Mouse (Mus musculus) hindbrain, embryonic 10.5 days (tissue): ENCODE measurements at regions not wholly inside any gene's neighbourhood (a gene's known extent, or its start where the extent isn't known, plus 50 kb on each side); places are given as distances from the start of the nearest gene placed in this dataset.
A peak's percentile ranks its signal among the peaks of the same experiment; 100 is the strongest.

ENCODE experiments used
- DNase-seq: peaks from one replicate; pipeline ENCODE4 v3.0.0-alpha.2; 2017; ENCODE audit warnings: low spot score
- H3K27ac ChIP-seq: fragments of 300-500 bp; sonication (generic); 2 replicates; pipeline ENCODE4 v1.5.1; 2016; ENCODE audit warnings: mild to moderate bottlenecking, moderate library complexity
- H3K27me3 ChIP-seq: fragments of 300-500 bp; sonication (generic); 2 replicates; pipeline ENCODE4 v1.6.1; 2016; ENCODE audit warnings: mild to moderate bottlenecking; ENCODE audit not compliant: poor library complexity, insufficient read depth, severe bottlenecking
- H3K36me3 ChIP-seq: fragments of 300-500 bp; sonication (generic); 2 replicates; pipeline ENCODE4 v1.6.1; 2016; ENCODE audit warnings: mild to moderate bottlenecking, moderate library complexity
- H3K4me1 ChIP-seq: fragments of 300-500 bp; sonication (generic); replicated peaks from 2 replicates; pipeline ENCODE4 v1.6.1; 2016; ENCODE audit warnings: mild to moderate bottlenecking
- H3K4me3 ChIP-seq: fragments of 300-500 bp; sonication (generic); 2 replicates; pipeline ENCODE4 v1.5.1; 2016; ENCODE audit warnings: mild to moderate bottlenecking, moderate library complexity
- H3K9me3 ChIP-seq: fragments of 300-500 bp; sonication (generic); 2 replicates; pipeline ENCODE4 v1.6.1; 2016; ENCODE audit warnings: mild to moderate bottlenecking, moderate library complexity
- WGBS: fragments of 180-500 bp; shearing (Covaris S2); methylation state at CpG from one replicate; pipeline ENCODE4 v1.1.7; 2016; 5-methylcytosine and 5-hydroxymethylcytosine counted together

- Histone ChIP-seq H3K9me3 (no peaks in the 10 kb centered on the region), H3K27me3 (no peaks in the 10 kb centered on the region), H3K36me3 (no peaks in the 10 kb centered on the region), H3K4me1 (no peaks in the 10 kb centered on the region), H3K27ac (no peak overlapping the region), H3K4me3 (no peak overlapping the region)
- no peak for DNase-seq
- 89% methylated on average over 7 of the region's 7 CpGs for WGBS
Measured at GRCm38 (mm10) chr10:102685833-102686434, 173.9 kb downstream of the Rassf9 start.

- WGBS = 76% methylated on average over 5 of the region's 5 CpGs
- Histone ChIP-seq H3K36me3 (no peaks in the 10 kb centered on the region), H3K27me3 (no peaks in the 10 kb centered on the region), H3K27ac (no peak overlapping the region), H3K9me3 (no peaks in the 10 kb centered on the region), H3K4me3 (no peak overlapping the region), H3K4me1 (no peaks in the 10 kb centered on the region)
- no peak for DNase-seq
Measured at GRCm38 (mm10) chr10:102667359-102667758, 155.3 kb downstream of the Rassf9 start.

- no peak for DNase-seq
- WGBS = 90% methylated on average over 6 of the region's 6 CpGs
- no peaks in the 10 kb centered on the region for H3K27me3 ChIP-seq
- no peak overlapping the region for H3K4me3 ChIP-seq
- no peaks in the 10 kb centered on the region for H3K36me3 ChIP-seq
- H3K9me3 ChIP-seq = no peaks in the 10 kb centered on the region
- H3K27ac ChIP-seq = no peak overlapping the region
- no peaks in the 10 kb centered on the region for H3K4me1 ChIP-seq
Measured at GRCm38 (mm10) chr10:102659683-102660082, 147.7 kb downstream of the Rassf9 start.

- DNase-seq = no peak
- H3K27ac ChIP-seq = no peak overlapping the region
- 91% methylated on average over 2 of the region's 2 CpGs for WGBS
- no peaks in the 10 kb centered on the region for H3K4me1 ChIP-seq
- no peaks in the 10 kb centered on the region for H3K9me3 ChIP-seq
- no peaks in the 10 kb centered on the region for H3K27me3 ChIP-seq
- H3K4me3 ChIP-seq = no peak overlapping the region
- H3K36me3 ChIP-seq = no peaks in the 10 kb centered on the region
Measured at GRCm38 (mm10) chr10:102636507-102636906, 124.5 kb downstream of the Rassf9 start.

GRCm38 (mm10) chr10:102633438-102633837 lies 121.4 kb downstream of the Rassf9 start:
- WGBS = 75% methylated on average over 4 of the region's 4 CpGs
- Histone ChIP-seq H3K4me3 (no peak overlapping the region), H3K36me3 (no peaks in the 10 kb centered on the region), H3K9me3 (no peaks in the 10 kb centered on the region), H3K27ac (no peak overlapping the region), H3K27me3 (no peaks in the 10 kb centered on the region), H3K4me1 (no peaks in the 10 kb centered on the region)
- no peak for DNase-seq

- Histone ChIP-seq H3K4me1 (no peaks in the 10 kb centered on the region), H3K9me3 (no peaks in the 10 kb centered on the region), H3K4me3 (no peak overlapping the region), H3K27me3 (no peaks in the 10 kb centered on the region), H3K36me3 (no peaks in the 10 kb centered on the region), H3K27ac (no peak overlapping the region)
- DNase-seq = no peak
Measured at GRCm38 (mm10) chr10:102628609-102629008, 116.6 kb downstream of the Rassf9 start.

- Histone ChIP-seq H3K4me3 (no peak overlapping the region), H3K27me3 (no peaks in the 10 kb centered on the region)
- 91% methylated on average over 3 of the region's 3 CpGs for WGBS
Measured at GRCm38 (mm10) chr10:102623895-102624294, 111.9 kb downstream of the Rassf9 start.

GRCm38 (mm10) chr10:102622583-102623008 lies 110.6 kb downstream of the Rassf9 start:
- 72% methylated on average over 2 of the region's 2 CpGs for WGBS
- Histone ChIP-seq H3K4me3 (no peak overlapping the region), H3K9me3 (no peaks in the 10 kb centered on the region), H3K36me3 (no peaks in the 10 kb centered on the region), H3K4me1 (no peaks in the 10 kb centered on the region), H3K27me3 (no peaks in the 10 kb centered on the region), H3K27ac (no peak overlapping the region)
- no peak for DNase-seq

More at GRCm38 (mm10) chr10:102623895-102624294, 111.9 kb downstream of the Rassf9 start:
- no peak for DNase-seq
- Histone ChIP-seq H3K27ac (no peak overlapping the region), H3K36me3 (no peaks in the 10 kb centered on the region), H3K4me1 (no peaks in the 10 kb centered on the region), H3K9me3 (no peaks in the 10 kb centered on the region)

GRCm38 (mm10) chr10:102618711-102619110 lies 106.7 kb downstream of the Rassf9 start:
- no peaks in the 10 kb centered on the region for H3K36me3 ChIP-seq
- 58% methylated on average over 2 of the region's 2 CpGs for WGBS
- DNase-seq = peak; percentile 5
- H3K27me3 ChIP-seq = no peaks in the 10 kb centered on the region
- no peak overlapping the region for H3K27ac ChIP-seq
- no peaks in the 10 kb centered on the region for H3K9me3 ChIP-seq
- H3K4me1 ChIP-seq = no peaks in the 10 kb centered on the region
- no peak overlapping the region for H3K4me3 ChIP-seq

GRCm38 (mm10) chr10:102615962-102616595 lies 104.1 kb downstream of the Rassf9 start:
- Histone ChIP-seq H3K27me3 (no peaks in the 10 kb centered on the region), H3K36me3 (no peaks in the 10 kb centered on the region), H3K4me1 (no peaks in the 10 kb centered on the region), H3K4me3 (no peak overlapping the region), H3K9me3 (no peaks in the 10 kb centered on the region), H3K27ac (no peak overlapping the region)
- WGBS = 91% methylated on average over 10 of the region's 10 CpGs
- DNase-seq = no peak
